Mouse (Mus musculus) heart, embryonic 15.5 days (tissue): Measurements from ENCODE around the gene Shank2. TPM values are rescaled to one million over a fixed set of nuclear protein-coding genes. Genes with fewer than 3 reads are reported as not detected.

Source experiments
- ATAC-seq: fragments of 200-750 bp; cut with Nextera tagmentation; replicated peaks from 2 replicates; pipeline ENCODE4 v1.8.0; 2017; ENCODE audit warnings: low read depth, moderate TSS enrichment; ENCODE audit not compliant: insufficient number of reproducible peaks, insufficient read depth, low FRiP score
- H3K27ac ChIP-seq: fragments of 300-500 bp; sonication (generic); 2 replicates; pipeline ENCODE4 v1.5.1; 2015; ENCODE audit warnings: mild to moderate bottlenecking, inconsistent platforms
- H3K27me3 ChIP-seq: fragments of 300-500 bp; sonication (generic); 2 replicates; pipeline ENCODE4 v1.6.1; 2015; ENCODE audit warnings: inconsistent platforms
- H3K36me3 ChIP-seq: fragments of 300-500 bp; sonication (generic); 2 replicates; pipeline ENCODE4 v1.6.1; 2015; ENCODE audit warnings: mild to moderate bottlenecking, inconsistent platforms
- H3K4me1 ChIP-seq: fragments of 300-500 bp; sonication (generic); replicated peaks from 2 replicates; pipeline ENCODE4 v1.6.1; 2015; ENCODE audit warnings: inconsistent platforms
- H3K4me2 ChIP-seq: fragments of 300-500 bp; sonication (generic); 2 replicates; pipeline ENCODE4 v1.6.1; 2015; ENCODE audit warnings: inconsistent platforms, mild to moderate bottlenecking, moderate library complexity
- H3K4me3 ChIP-seq: fragments of 300-500 bp; sonication (generic); 2 replicates; pipeline ENCODE4 v1.5.1; 2015; ENCODE audit warnings: mild to moderate bottlenecking, inconsistent platforms
- H3K9ac ChIP-seq: fragments of 300-500 bp; sonication (generic); 2 replicates; pipeline ENCODE4 v1.6.1; 2015; ENCODE audit warnings: mild to moderate bottlenecking, inconsistent platforms
- H3K9me3 ChIP-seq: fragments of 300-500 bp; sonication (generic); replicated peaks from 2 replicates; pipeline ENCODE4 v1.6.1; 2016; ENCODE audit warnings: inconsistent platforms
- WGBS: fragments of 180-500 bp; shearing (Covaris S2); methylation state at CpG from one replicate; pipeline ENCODE4 v1.1.7; 2015; ENCODE audit warnings: mixed read lengths; 5-methylcytosine and 5-hydroxymethylcytosine counted together
- polyA plus RNA-seq: library from polyadenylated mRNA; unstranded; fragments of >200 nt; fragmentation: Nextera tagmentation; extraction: Ambion mirVana; gene quantifications from 2 replicates; pipeline ENCODE4 v1.2.1, GENCODE M21; 2015

Gene Shank2
- polyA plus RNA-seq, 1 experiment from 2014 or later = 0.50 TPM

DNA sequence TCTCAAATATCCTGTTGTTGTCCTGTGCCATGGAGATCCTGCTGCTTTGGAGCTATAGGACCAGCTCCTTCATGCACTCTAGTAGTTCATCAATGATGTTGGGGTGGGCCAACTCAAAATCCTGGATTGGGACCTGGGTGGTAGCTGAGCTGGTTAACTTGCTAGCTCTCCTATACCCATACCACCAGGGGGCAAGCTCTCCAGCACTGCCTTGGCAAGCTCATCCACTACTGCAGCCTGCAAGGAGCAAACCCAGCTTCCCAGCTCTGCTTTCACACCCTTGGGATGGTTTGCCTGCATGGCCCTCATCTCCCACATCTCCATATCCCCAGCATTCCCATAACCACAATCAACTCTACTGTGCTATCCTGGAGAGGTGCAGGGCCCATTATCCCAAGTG lies 10.6 kb upstream of the Shank2 start:
- no peaks in the 10 kb centered on the region for H3K36me3 ChIP-seq
- H3K4me2 ChIP-seq = no peak overlapping the region
- ATAC-seq = no peak
- no peaks in the 10 kb centered on the region for H3K9me3 ChIP-seq
- no peaks in the 10 kb centered on the region for H3K27me3 ChIP-seq
- no peak overlapping the region for H3K4me3 ChIP-seq
- no peak overlapping the region for H3K9ac ChIP-seq
- H3K4me1 ChIP-seq = no peaks in the 10 kb centered on the region
- no peak overlapping the region for H3K27ac ChIP-seq

DNA sequence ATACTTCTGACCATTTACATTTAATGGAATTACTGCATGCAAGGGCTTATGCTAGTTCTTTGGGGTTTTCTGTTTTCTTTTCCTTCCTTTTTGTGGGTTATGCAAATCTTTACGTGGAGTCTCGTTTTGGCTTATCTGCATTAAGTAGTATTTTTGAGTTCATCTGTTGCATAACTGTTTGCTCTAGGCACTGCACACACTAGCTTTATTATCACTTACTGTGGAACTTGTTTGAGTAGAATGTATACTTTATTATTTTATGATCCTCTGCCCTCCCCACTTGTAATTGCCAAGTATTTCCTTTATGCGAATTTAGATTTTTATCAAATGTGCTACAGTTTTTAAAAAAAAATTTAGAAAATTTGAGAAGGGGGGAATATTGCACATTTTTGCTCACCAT lies 2.7 kb upstream of the Shank2 start:
- Histone ChIP-seq H3K9me3 (peaks cover 6% of the 10 kb centered on the region; the same call in 1 of the 2 replicates), H3K9ac (no peak overlapping the region), H3K36me3 (no peaks in the 10 kb centered on the region), H3K4me2 (no peak overlapping the region), H3K27ac (no peak overlapping the region), H3K4me3 (no peak overlapping the region), H3K27me3 (no peaks in the 10 kb centered on the region), H3K4me1 (no peaks in the 10 kb centered on the region)
- ATAC-seq = no peak
- WGBS = 69% methylated on average over 3 of the region's 3 CpGs

DNA sequence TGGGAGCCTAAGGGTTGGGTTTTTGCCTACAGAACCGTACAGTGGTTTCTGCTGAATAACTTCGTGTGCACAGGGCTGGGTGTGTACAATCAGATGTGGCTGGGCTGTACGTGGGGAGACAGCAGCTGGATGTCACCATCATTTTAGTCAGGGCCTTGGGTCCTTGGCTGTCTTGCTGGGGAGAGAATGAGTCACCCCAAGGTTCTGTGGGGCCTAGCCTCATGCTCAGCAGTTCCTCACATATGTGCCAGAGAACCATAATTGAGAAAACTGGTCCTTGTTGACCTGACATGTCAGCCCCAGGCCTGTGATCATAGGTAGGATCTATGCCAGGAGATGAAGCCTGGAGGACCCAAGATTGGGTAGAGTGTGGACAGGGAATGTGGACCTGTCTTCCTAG lies 1.7 kb downstream of the Shank2 start:
- Histone ChIP-seq H3K9ac (no peak overlapping the region), H3K27ac (no peak overlapping the region), H3K27me3 (no peaks in the 10 kb centered on the region), H3K9me3 (no peaks in the 10 kb centered on the region), H3K4me2 (no peak overlapping the region), H3K4me1 (no peaks in the 10 kb centered on the region), H3K36me3 (no peaks in the 10 kb centered on the region), H3K4me3 (no peak overlapping the region)
- ATAC-seq = no peak
- WGBS = 72% methylated on average over 3 of the region's 3 CpGs

DNA sequence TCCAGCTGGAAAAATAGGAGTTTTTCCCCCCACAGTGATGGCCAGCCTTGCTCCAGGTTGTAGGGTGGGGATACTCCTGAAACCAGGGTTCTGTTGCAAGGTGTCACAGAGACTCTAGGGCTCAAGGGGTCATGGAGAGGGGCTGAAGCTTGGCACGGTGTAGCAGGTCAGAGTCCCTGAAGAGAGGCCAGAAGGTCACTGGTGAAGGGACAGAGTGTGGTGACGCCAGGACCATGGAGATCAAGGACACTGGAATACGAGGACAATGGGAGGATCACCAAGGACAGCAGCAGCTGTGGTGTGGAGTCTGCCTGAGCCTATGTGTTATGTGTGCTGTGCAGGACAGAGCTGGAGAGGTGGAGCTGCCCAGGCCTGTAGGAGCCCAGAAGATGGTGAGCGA lies 6.4 kb downstream of the Shank2 start:
- 70% methylated on average over 4 of the region's 4 CpGs for WGBS
- Histone ChIP-seq H3K4me2 (no peak overlapping the region), H3K27me3 (no peaks in the 10 kb centered on the region), H3K9ac (no peak overlapping the region), H3K4me1 (no peaks in the 10 kb centered on the region), H3K27ac (no peak overlapping the region), H3K9me3 (no peaks in the 10 kb centered on the region), H3K4me3 (no peak overlapping the region), H3K36me3 (no peaks in the 10 kb centered on the region)
- ATAC-seq = no peak

DNA sequence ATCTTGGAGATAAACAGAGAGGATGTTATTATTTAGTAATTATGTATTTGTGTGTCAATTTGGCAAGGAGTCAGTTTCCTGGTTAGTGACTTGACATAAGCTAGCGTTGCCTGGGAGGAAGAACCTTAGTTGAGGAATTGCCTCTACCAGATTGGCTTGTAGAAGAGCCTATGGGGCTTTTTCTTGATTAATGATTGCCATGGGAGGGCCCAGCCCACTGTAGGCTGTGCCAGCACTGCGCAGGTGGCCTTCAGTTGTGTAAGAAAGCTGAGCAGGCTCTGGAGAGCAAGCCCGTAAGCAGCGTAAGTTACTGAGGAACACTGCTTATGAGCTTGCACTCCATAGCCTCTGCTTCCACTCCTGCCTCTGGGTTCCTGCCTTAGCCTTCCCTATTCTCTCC lies 7.3 kb downstream of the Shank2 start:
- no peaks in the 10 kb centered on the region for H3K27me3 ChIP-seq
- H3K9ac ChIP-seq = no peak overlapping the region
- ATAC-seq = no peak
- 74% methylated on average over 4 of the region's 4 CpGs for WGBS
- H3K4me1 ChIP-seq = no peaks in the 10 kb centered on the region
- H3K9me3 ChIP-seq = no peaks in the 10 kb centered on the region
- no peak overlapping the region for H3K27ac ChIP-seq
- no peaks in the 10 kb centered on the region for H3K36me3 ChIP-seq
- H3K4me3 ChIP-seq = no peak overlapping the region
- H3K4me2 ChIP-seq = no peak overlapping the region

DNA sequence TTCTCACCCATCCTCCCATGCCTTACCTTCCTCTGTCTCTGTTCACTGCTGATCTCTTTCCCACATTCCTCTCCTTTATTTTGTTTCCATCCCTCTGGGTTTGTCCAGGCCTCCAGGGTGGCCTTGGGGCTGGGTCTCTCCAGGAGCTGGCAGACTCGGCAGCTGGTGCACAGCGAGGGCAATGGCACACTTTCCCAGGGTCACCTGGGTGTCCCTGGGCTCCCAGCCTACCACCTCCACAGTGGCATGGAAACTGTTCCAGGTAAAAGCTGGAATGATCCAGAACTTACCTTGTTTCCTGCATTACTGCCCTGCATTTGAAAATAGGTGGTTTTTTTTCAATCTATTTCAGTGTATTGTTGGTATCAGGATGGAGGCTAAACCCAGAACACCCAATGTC lies 12.8 kb downstream of the Shank2 start:
- ATAC-seq = no peak
- Histone ChIP-seq H3K4me1 (no peaks in the 10 kb centered on the region), H3K27ac (no peak overlapping the region), H3K9me3 (no peaks in the 10 kb centered on the region), H3K36me3 (no peaks in the 10 kb centered on the region), H3K27me3 (no peaks in the 10 kb centered on the region), H3K9ac (no peak overlapping the region), H3K4me2 (no peak overlapping the region), H3K4me3 (no peak overlapping the region)
- 65% methylated on average over 2 of the region's 2 CpGs for WGBS

DNA sequence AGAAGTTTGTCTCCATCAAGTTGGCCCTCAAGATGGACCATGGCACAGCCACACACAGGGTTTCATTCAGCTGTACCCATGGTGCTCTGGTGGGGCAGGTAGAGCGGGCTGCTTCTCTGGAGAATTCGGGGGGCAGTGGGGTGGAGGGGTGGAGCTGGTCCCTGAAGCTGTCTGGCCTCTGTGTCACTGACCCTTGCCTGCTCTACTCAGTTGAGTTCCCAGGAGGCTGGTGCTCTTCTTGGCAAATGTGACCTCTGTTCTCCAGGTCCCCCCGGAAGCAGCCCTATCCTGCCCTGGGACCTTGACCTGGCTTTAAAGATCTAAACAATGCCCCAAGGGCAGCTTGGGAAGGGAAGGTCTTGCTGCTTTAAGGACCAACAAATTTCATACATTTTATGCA lies 20.1 kb downstream of the Shank2 start:
- H3K27ac ChIP-seq = no peak overlapping the region
- no peaks in the 10 kb centered on the region for H3K9me3 ChIP-seq
- no peak overlapping the region for H3K4me2 ChIP-seq
- ATAC-seq = no peak
- no peaks in the 10 kb centered on the region for H3K4me1 ChIP-seq
- no peak overlapping the region for H3K4me3 ChIP-seq
- H3K9ac ChIP-seq = no peak overlapping the region
- 80% methylated on average over 3 of the region's 3 CpGs for WGBS
- H3K36me3 ChIP-seq = no peaks in the 10 kb centered on the region
- no peaks in the 10 kb centered on the region for H3K27me3 ChIP-seq

DNA sequence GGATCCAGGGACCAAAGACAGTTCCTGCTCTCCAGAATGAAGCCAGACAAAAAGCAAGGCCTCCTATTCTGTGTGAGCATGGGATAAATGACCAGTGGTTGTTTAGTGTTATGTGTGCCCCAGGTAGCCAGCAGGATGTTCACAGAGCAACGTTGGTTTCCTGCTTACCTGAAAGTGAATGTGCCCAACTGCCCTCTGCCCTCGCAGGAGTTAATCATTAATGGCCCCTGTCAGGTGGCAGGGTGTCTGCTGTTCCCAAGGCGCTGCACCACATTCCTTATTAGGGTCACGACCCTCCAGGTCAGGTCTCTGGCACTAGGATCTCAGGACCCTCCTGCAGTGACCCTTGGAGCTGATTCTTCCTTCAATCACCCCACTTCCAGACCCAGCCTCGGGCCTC lies 21.0 kb downstream of the Shank2 start:
- H3K4me3 ChIP-seq = no peak overlapping the region

DNA sequence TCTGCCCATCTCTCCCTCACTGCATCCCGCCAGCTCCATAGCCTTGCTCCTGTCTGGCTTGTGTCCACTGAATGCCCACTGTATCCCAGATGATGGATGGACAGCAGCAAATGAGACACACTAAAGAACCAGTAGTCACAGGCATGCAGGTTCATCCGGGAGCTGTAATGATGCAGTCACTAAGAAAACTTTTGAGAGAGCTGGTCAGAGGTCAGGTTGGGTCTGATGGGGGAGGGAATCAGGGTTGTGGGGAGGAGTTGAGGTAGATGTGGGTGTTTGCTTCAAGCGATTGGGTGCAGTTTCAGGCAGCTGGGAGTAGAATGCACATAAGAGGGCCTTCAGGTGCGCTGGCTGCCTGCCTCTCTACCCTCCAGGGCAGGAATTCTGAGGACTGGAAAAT lies 21.8 kb downstream of the Shank2 start:
- Histone ChIP-seq H3K36me3 (no peaks in the 10 kb centered on the region), H3K27ac (no peak overlapping the region), H3K4me2 (no peak overlapping the region), H3K4me3 (no peak overlapping the region), H3K9ac (no peak overlapping the region), H3K27me3 (no peaks in the 10 kb centered on the region), H3K9me3 (no peaks in the 10 kb centered on the region), H3K4me1 (no peaks in the 10 kb centered on the region)
- WGBS = 66% methylated on average over 4 of the region's 4 CpGs
- no peak for ATAC-seq

More for the DNA sequence above, 21.0 kb downstream of the Shank2 start:
- Histone ChIP-seq H3K4me2 (no peak overlapping the region), H3K4me1 (no peaks in the 10 kb centered on the region), H3K27me3 (no peaks in the 10 kb centered on the region), H3K36me3 (no peaks in the 10 kb centered on the region), H3K9ac (no peak overlapping the region), H3K27ac (no peak overlapping the region), H3K9me3 (no peaks in the 10 kb centered on the region)
- WGBS = 46% methylated on average over 5 of the region's 5 CpGs
- no peak for ATAC-seq

DNA sequence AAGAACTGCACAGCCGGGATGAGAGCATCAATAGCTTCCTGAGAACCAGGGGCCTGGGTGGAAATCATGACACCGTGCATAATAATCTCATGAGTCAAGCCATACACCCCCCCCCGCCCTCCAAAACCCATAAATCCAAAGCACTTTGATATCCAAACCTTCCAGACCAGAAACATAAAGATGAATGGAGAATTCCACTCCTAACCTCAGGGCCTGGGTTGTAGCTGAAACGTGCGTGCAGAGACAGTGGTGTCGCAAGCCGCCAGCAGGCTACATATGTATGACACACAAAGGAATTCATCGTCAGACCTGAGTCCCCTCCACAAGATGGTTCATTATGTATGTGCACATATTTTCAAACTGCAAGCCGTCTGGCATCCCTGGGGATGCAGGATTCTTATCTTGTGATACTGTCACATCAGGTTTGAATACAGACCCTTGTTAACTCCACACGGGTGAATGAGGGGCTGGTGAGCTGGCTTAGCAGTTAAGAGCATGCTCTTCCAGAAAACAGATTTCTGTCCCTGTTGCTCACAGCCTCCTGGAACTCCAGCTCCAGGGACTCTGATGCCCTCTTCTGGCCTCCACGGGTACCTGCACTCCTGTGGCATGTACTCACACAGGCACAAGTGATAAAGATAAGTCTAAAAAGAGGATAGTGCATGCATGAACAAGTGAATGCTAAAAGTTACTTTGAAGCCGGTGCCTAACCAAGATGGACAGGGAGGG lies 24.5 kb downstream of the Shank2 start:
- no peaks in the 10 kb centered on the region for H3K36me3 ChIP-seq
- H3K27ac ChIP-seq = no peak overlapping the region
- ATAC-seq = no peak
- H3K9ac ChIP-seq = no peak overlapping the region
- H3K4me2 ChIP-seq = no peak overlapping the region
- no peaks in the 10 kb centered on the region for H3K27me3 ChIP-seq
- no peak overlapping the region for H3K4me3 ChIP-seq
- 82% methylated on average over 12 of the region's 12 CpGs for WGBS
- no peaks in the 10 kb centered on the region for H3K4me1 ChIP-seq
- no peaks in the 10 kb centered on the region for H3K9me3 ChIP-seq

DNA sequence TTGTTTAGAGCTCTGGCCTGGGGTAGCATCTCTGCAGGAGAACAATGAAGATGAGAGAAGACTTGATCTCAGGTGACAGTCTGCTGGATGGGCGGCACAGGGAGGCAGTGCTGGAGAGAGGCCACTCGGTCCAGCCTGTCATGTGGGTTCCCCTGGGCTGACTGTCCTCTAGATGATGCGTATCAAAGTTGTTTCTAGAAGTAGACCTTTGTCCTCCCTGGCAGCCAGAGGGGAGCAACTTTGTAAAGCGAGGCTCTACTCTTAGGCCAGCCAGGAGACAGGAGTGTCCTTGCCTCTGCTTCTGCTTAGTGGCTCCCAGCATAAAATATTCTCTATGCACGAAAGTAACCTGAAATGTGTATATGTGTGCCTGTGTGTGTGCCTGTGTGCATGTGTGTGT lies 27.5 kb downstream of the Shank2 start:
- H3K4me1 ChIP-seq = no peaks in the 10 kb centered on the region
- ATAC-seq = no peak
- H3K4me2 ChIP-seq = no peak overlapping the region
- H3K4me3 ChIP-seq = no peak overlapping the region
- no peak overlapping the region for H3K9ac ChIP-seq
- H3K27ac ChIP-seq = no peak overlapping the region
- no peaks in the 10 kb centered on the region for H3K36me3 ChIP-seq
- 68% methylated on average over 5 of the region's 5 CpGs for WGBS
- no peaks in the 10 kb centered on the region for H3K9me3 ChIP-seq
- no peaks in the 10 kb centered on the region for H3K27me3 ChIP-seq

DNA sequence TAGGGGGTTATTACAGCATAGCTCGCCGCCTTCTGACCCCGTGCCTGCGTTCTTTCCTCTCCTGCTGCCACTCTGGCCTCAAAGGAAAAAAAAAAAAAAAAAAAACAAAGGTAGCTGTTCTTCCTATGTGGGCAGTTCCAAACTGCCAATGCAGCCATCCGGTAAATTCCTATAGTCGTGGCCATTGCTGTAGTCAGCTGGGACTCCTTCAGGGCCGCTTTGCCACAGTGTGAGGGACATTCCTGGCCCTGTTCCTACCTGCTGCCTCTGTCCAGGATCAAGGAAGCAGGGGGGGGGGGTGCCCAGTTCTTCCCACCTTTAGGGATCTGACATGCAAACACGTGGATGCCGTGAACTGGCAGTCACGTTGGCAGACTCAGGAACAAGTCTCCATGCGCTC lies 29.1 kb downstream of the Shank2 start:
- H3K4me2 ChIP-seq = no peak overlapping the region
- ATAC-seq = no peak

More for the DNA sequence above, 29.1 kb downstream of the Shank2 start:
- no peaks in the 10 kb centered on the region for H3K9me3 ChIP-seq
- no peak overlapping the region for H3K9ac ChIP-seq
- H3K27ac ChIP-seq = no peak overlapping the region
- H3K4me3 ChIP-seq = no peak overlapping the region
- 55% methylated on average over 11 of the region's 11 CpGs for WGBS
- H3K4me1 ChIP-seq = no peaks in the 10 kb centered on the region
- H3K36me3 ChIP-seq = no peaks in the 10 kb centered on the region
- H3K27me3 ChIP-seq = no peaks in the 10 kb centered on the region
